Mouse (Mus musculus) natural killer cell, adult 2 months (primary cell): ENCODE data around the gene Tmem221.
"Not testable (repeated sequence)": the region's sequence is repeated elsewhere in the genome, so short reads cannot be mapped to it uniquely, and the experiment has no call there.

Experiments used
- DNase-seq, 2 experiments: peaks; one replicate each; pipeline ENCODE4 v3.0.0; 2022; ENCODE audit warnings: low spot score in 2 of 2

Tmem221 gene

DNA sequence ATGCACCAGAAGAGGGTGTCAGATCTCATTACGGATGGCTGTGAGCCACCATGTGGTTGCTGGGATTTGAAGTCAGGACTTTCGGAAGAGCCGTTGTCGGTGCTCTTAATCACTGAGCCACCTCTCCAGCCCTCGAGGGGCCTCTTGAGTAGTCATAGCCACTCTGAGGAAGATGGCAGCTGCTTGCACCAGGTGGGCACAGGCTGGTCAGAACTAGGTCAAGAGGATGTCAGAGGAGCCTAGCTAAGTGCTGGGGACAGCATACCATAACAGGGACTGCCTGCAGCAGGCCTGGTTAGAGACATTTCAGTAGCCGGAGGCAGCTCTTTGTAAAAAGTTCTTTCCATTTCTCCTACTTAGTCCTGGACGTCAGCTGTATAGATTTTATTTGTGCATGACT is 7.9 kb downstream of the Tmem221 start:
- no peak for DNase-seq

DNA sequence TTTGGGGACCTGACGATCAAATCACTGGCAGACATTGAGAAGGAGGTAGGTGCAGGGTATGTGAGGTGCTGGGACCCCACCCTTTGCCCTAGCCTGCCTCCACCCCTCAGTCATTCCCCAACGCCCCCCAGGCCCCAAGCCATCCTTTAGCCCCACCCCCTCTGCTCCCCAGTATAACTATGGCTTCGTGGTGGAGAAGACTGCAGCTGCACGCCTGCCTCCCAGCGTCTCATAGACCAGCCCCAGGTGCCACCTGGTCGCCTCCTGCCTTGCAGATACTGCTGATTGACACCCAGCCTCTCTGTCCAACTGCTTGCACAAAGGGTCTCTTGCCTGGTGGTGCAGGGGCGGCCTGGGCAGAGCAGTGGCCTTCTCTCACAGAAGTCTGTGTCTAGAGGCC is 11.1 kb downstream of the Tmem221 start:
- DNase-seq, result no peak

DNA sequence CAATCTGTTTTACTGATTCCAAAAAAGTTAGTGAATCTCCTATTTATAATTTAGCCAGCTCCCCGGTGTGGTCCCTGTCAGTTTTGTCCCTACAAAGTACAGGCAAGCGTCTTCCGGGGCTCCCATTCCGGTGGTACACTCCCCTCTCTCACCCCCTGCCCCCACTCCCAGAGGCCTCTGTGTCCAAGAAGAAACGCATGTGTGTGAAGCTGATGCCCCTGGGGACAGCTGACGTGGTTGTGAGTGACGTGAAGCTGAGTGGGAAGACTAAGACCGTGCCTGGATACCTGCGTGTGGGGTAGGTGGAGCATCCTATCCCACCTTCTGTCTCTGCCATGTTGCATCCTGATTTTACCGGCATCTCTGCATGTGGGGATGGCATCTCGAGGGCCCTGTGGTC is 13.6 kb downstream of the Tmem221 start:
- no peak for DNase-seq

DNA sequence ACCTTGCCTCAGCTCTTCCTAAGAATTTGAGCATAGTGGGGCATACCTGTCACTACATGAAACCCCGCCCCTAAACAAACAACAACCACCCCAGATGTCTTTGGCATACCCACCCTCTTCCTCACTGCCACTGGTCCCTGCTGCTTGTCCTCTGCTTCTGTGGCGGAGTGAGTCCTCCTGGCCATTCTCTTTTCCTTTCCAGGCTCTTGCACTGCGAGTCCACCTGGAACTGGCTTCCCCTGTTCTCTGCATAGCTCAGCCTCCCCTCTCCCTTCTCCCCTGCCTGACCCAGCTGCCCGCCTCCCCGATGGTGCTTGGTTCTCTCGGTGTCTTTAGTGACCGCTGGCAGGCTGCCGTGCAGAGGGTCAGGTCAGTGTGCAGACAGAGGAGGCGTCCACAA is 14.9 kb downstream of the Tmem221 start:
- DNase-seq, result no peak

DNA sequence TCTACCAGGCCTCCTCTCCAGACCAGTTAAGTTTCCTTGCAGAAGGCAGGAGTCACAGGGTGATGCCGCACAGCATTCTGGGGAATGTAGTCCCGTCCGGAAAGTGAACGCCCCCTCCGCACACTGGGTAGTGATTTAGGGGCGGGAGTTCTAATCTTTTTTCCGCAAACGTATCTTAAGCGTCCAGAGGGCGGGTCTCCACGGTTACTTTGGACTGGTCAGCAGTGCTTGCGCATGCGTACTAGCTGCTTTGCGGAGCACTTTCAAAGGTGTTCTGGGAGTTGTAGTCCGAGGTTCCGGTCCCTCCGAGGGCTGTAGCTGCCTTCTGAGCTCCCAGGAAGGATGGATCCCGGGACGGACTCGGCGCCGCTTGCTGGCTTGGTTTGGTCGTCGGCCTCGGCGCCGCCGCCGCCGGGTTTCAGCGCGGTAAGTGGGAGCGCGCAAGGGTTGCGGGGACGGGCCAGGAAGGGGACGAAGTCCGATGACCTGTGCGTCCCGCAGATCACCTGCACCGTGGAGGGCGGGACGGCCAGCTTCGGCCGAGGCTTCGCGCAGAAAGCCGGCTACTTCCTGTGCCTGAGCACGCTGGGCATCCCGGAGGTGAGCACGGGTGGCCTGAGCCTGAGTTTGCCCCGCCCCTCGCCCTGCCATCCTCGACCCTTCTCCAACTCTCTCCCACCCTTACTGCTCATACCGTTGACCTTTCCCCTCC is 15.9 kb downstream of the Tmem221 start, which contains the start of gene Mvb12a:
TSS of gene Mvb12a (plus strand) at position 291 of the 712 bp plus-strand sequence.
- peak; percentile 96 for DNase-seq

DNA sequence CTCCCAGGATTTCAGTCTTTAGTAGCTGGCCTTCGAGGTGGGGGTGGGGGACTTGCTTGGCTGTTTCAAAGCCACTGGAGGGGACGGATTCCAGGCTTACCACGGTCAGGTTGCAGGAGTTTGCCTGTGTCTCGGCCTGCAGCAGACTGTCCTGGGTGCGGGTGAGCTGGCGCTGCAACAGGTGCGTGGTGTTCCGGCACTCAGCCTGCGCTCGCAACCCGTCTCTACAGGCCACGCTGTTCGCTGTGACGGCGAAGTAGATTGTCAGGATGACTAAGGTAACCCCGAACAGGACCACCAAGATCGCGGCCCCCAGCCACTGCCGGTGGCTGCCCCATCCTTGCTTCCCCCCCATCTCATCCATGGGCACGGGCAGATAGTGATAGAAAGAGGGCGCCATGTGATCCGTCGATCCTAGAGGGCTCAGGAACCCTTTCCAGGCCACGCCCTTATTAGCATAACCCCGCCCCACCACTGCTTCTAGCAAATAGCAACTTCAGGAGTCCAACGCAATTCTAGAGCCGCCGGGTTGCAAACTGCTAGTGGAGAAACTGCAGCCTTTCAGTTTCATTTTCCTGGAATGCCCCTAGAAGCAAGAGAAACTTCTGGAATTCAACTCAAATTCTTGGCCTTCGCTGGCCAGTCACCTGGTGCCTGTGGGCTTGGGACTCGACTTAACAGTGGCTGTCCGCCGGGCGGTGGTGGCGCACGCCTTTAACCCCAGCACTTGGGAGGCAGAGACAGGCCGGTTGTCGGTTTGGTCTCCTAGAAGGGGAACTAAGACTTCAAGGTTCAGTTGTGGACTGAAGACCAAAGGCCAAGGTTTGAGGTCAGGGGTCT is 21.4 kb downstream of the Tmem221 start, which contains the start of gene Bst2:
TSS of gene Bst2 (minus strand) at position 429 of the 840 bp plus-strand sequence.
- peak; percentile 70 to 79 for DNase-seq

DNA sequence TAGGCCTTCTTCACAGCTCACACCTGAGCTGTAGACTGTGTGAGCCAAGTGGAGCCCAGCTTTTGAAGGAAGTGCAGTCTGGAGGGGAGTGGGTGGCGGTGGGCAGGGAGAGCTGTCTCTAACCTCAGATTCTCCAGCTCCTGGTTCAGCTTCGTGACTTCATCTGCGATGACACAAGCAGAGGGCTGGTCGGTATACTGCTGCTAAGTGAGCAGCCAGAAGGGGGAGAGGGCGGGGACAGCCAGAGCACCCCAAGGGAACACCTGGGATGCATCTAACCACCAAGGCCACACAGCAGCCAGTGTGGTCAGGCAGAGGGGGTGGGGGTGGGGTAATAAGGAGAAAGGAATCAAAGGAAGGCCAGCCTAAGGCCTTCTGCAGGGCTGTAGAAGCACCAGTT is 23.0 kb downstream of the Tmem221 start:
- DNase-seq, result no peak

DNA sequence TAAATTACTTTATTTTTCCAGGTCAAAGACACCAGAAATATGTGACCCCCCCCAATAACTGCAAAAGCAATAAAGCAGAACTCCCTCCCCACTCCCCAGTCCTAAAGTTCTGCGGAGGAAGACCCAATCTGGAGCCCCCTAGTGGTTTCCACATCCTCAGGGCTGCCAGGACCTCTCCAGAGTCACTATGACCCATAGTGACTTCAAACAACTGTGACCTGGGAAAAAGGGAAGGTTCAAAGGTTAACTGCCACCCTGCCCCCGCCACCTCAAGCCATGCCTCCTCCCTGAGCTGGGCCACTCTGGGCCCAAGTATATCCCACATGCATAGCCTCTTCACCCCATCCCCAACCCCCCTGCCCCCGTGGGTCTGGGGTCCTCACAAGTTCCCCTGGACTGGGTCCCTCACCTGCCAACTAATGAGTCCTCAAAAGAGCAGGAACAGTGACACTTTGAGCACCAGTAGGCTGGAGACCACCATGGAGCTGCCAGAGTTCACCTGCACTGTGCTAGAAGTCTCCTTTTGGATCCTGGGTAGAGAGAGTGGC is 24.3 kb downstream of the Tmem221 start:
- DNase-seq, result no peak

DNA sequence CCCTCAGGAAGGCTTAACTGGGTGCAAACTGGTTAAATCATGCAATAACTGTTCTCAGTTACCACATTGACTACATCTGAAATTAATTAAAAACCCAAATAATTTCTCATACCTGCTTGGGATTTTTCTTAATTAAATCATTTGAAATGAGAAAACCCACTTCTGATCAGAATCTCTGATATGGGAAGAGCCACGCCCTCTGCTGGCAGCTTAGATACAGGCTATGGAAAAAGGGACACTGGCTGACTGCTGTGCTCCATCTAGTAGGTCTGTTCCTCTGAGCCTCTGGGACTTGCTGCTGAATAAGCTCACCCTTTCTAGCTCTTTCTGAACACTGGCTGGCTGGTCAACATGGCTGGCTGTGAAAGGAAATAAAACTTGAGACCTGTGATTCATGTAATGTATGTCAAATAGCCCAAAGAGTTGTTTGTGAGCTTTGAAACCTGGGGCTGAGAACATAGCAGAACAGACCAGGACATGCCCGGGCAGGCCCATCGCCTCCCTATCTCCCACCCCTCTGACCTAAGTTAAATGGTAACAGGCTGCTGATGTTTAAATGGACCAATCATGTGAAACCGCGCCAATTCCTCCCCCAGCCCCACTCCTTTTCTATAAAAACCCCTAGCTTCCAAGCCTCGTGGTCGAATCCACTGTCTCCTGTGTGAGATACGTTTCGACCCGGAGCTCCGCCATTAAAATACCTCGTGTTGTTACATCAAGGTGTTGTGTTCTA is 27.8 kb downstream of the Tmem221 start:
- not testable (repeated sequence) for DNase-seq

DNA sequence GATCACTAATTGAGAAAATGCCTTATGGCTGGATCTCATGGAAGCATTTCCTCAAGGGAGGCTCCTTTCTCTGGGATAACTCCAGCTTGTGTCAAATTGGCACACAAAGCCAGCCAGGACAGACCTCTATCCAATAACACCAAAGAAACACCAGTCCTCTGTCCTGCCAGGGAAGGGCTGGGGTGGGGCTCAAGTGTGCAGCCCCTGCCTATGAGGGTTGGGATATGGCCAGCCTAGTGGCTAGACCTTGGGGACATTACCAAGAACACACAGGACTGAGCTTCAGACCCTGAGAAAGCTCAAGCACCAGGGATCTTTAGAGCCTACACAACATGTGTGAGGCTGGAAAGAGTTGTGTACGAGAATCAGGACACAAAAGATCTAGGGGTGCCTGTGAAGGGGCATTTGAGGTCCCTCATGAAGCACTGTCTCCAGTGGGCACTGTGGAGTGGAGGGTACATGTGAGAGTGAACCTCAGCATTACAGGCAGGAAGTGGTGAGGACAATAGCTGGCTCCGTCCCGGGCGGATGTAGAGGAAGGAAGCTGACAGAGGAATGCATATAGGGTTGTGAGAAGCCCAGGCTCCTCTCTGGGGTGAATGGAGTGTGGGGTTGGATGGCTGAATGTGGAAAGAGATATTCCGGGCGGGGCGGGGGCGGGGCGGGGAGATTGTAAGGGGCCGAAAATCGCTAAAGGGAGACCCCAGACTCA is 30.2 kb downstream of the Tmem221 start:
- DNase-seq, result no peak

DNA sequence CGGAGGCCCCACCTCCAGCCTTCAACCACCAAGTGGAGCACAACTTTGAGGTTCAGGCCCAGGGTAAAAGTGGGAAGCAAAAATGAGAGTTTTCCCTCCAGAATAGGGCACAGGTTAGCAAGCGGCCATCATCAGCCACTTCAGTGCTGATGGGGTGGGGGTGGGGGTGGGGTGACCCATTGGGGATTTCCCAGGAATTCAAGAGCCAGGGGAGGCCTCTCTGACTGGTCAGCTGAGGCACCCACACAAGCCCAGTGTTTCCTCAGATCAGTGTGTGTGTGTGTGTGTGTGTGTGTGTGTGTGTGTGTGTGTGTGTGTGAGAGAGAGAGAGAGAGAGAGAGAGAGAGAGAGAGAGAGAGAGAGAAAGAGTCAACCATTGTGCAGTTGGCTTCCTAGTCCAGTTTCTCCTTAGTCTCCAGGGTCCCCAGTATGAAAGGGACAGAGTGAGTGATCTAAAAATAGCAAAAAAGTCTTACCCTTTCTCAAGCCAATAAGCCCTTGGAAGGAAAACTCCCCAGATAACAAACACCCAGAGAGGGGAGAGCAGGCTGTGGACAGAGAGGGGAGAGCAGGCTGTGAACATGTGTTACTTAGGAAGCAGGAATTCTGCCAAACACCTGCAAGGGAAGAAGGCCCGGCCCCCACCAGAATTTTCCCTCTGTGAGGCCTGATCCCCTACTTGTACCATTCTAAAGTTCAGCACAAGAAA is 31.4 kb downstream of the Tmem221 start:
- DNase-seq, result no peak

DNA sequence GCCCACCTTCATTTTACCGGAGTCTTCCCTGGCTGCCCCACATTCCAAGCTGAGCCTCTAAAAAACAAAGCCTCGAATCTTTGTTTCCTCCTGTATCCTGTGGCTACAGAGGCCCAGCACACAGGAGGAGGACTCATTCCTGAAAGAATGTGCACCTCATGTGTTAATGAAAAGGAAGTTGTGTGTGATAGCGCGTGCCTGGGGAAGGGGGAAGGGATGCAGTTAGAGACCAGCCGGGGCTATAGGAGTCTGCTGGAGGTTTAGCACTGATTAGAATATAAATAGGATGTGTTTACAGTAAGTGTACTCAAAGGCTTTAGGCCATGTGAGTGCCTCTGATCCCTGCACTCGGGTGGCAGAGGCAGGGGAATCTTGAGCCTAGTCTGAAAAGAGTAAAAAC is 32.4 kb downstream of the Tmem221 start:
- no peak for DNase-seq

DNA sequence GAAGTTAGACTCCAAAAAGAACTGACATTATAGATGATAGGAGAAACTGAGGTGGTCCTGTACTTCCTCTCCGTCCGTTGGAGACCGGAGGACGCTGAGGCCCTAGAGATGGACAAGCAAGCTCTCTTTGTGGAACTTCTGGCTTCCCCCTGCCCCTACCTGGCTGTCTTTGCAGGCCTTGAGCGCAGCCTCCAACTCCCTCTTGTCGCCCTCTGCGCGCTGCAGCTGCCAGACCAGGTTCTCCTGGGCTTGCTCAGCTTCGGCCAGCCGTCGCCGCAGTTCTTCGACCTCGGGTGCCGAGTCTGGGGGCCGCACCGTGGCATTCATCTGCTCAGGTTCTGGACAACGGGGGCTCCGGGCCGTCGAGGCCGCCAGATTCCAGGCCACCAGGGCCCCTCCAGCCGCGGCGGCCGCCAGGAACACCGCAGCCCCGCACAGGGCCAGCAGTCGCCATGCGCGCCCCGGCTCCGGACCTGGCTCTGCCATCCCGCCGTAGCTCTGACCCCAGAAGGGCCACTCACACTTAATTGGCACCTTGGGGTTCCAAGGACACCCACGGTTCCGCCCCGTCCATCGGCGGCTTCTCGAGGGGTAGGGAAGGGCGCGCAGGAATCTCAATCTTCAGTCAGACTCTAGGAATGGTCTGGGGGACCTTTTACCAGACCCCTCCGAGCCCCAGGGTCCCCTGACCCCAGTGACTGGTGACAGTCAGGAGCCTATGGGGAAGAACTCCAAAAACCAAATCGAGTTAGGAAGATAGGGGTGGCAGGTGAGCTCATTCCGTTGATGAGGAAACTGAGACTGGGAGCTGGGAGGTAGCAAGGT is 33.2 kb downstream of the Tmem221 start, which contains the start of gene Ccdc194:
TSS of gene Ccdc194 (minus strand) at position 486 of the 825 bp plus-strand sequence.
- no peak for DNase-seq

DNA sequence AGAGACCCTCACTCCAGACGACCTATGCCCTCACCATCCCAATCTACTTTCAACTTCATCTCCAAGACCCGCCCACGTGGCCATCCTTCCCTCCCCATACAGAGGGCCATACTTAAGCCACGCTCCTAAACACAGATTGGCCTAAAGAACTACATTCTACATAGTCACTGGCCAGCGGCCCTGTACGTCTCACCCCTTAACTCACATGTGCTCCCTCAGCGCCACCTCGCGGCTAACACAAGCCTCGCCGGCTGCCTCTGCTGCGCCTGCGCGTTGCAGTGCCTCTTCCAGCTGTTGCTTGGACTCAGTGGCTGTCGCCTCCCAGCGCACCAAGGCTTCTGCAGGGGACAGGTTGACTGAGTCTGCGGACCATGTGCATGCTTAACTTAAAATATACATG is 37.0 kb downstream of the Tmem221 start:
- peak; percentile 92 to 95 for DNase-seq

DNA sequence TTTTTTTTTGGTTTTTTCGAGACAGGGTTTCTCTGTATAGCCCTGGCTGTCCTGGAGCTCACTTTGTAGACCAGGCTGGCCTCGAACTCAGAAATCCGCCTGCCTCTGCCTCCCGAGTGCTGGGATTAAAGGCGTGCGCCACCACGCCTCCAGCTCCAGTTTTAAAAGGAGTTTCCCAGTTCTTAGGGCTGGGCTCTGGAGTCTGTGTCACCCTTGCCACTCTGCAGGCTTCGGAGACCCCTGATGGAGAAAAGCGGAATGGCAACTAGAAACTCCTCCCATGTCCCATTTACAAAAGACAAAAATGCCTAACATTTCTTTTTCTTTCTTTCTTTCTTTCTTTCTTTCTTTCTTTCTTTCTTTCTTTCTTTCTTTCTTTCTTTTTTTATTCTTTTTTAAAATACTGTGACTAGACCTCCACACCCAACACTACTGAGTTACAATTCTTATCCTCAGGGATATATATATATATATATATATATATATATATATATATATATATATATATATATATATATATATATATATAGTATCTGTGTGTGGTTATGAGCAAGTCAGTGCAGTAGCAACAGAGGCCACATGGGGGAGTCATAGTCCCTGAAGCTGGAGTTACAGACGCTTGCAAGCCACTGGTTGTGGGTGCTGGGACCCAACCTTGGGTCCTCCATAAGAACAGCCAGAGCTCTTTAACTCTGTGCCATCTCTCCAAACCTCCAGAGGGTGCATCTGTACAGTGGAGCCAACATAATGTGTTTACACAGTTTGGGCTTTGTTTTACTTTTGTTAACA is 39.4 kb downstream of the Tmem221 start:
- DNase-seq, result peak; percentile 14 to 45

DNA sequence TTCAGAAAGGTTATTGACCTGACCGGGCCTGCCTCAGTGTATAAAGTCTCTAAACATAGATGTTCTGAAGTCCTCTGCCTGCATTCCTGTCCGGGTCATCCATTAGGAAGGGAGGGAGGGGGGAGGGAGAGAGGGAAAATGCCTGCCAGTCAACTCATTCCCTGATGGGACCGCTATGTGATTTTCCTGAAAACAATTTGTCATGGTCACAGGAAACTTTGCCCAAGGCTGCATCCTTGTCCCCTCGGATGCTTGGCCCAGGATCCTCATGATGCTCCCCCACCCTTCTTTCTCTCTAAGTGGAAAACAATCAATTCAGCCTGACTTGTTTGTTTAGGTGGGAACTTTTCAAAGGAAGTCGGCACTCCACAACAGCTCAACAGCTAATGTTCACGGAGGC is 41.9 kb downstream of the Tmem221 start:
- DNase-seq, result no peak

DNA sequence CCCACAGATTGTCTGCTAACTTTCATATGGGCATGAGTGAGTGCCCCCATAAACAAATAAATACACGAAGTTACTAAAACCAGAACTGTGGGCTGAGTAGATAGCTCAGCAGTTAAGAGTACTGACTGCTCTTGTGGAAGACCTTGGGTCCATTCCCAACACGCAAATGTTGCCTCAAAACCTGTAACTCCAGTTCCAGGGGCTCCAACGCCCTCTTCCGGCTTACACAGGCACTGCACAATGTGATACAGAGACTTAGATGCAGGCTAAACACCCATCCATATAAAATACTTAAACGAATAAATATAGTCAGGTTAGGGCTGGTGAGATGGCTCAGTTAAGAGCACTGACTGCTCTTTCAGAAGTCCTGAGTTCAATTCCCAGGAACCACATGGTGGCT is 43.6 kb downstream of the Tmem221 start:
- DNase-seq, result no peak

DNA sequence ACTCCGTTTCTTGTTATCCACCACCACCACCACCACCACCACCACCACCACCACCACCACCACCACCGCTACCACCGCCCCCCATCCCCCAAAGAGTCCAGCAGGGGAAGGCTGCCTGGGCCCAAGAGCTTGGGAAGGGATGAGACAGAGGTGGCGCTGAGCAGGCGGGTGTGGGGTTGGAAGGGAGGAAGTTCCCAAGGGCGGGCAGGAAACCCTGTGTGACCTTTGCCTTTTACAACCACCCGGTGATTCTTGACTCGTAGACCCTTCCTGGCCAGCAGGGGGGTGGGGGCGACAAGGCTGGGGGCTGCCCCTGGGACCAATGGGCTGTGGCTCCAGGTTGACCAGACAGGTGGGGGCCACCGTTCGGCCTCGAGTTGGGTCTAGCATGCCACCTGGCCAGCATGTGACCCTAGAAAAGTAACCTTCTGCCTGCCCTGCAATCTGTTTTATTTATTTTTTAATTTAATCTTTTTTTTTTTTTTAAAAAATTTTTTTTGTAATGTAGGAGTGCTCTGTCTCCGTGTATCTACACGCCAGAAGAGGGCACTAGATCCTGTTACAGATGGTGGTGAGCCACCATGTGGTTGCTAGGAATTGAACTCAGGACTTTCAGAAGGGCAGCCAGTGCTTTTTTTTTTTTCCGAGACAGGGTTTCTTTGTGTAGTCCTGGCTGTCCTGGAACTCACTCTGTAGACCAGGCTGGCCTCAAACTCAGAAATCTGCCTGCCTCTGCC is 45.5 kb downstream of the Tmem221 start:
- no peak for DNase-seq
